Mouse (Mus musculus) urinary bladder, postnatal 14 days (tissue): ENCODE measurements around the gene Mrpl3.
A peak's percentile ranks its signal among the peaks of the same experiment; 100 is the strongest.
"Not testable (repeated sequence)": the region's sequence is repeated elsewhere in the genome, so short reads cannot be mapped to it uniquely, and the experiment has no call there.

Source experiments
- DNase-seq: peaks from one replicate; pipeline ENCODE4 v3.0.0; 2021; ENCODE audit warnings: low spot score

Gene Mrpl3

GRCm38 (mm10) chr9:105053147-105053557 is at the start of gene Mrpl3:
Gene Mrpl3 (plus strand): TSS chr9:105053239.
- peak; percentile 82 for DNase-seq

GRCm38 (mm10) chr9:105010721-105011120 is 42.3 kb upstream of the Mrpl3 start:
- no peak for DNase-seq

GRCm38 (mm10) chr9:105018186-105018585 is 34.9 kb upstream of the Mrpl3 start:
- no peak for DNase-seq

- DNase-seq = no peak
These were observed 24.7 kb upstream of the Mrpl3 start for GRCm38 (mm10) chr9:105028311-105028710.

- DNase-seq = no peak
These were observed 20.5 kb upstream of the Mrpl3 start for GRCm38 (mm10) chr9:105032572-105032971.

- DNase-seq = no peak
These were observed 19.4 kb upstream of the Mrpl3 start for GRCm38 (mm10) chr9:105033641-105034040.

- DNase-seq = no peak
These were observed 15.2 kb upstream of the Mrpl3 start for GRCm38 (mm10) chr9:105037847-105038246.

GRCm38 (mm10) chr9:105046014-105046413 is 7.0 kb upstream of the Mrpl3 start:
- DNase-seq = no peak

GRCm38 (mm10) chr9:105048351-105048750 is 4.7 kb upstream of the Mrpl3 start:
- no peak for DNase-seq

GRCm38 (mm10) chr9:105049636-105050035 is 3.4 kb upstream of the Mrpl3 start:
- no peak for DNase-seq

GRCm38 (mm10) chr9:105050257-105050656 is 2.8 kb upstream of the Mrpl3 start:
- no peak for DNase-seq

- DNase-seq = no peak
These were observed 773 bp downstream of the Mrpl3 start for GRCm38 (mm10) chr9:105053812-105054211.

GRCm38 (mm10) chr9:105069106-105069505 is 16.1 kb downstream of the Mrpl3 start:
- no peak for DNase-seq

- DNase-seq = no peak
These were observed 20.1 kb downstream of the Mrpl3 start for GRCm38 (mm10) chr9:105072991-105073748.

GRCm38 (mm10) chr9:105074851-105075250 is 21.8 kb downstream of the Mrpl3 start:
- no peak for DNase-seq

- DNase-seq = peak; percentile 64
These were observed 23.9 kb downstream of the Mrpl3 start for GRCm38 (mm10) chr9:105076756-105077424.

GRCm38 (mm10) chr9:105078460-105078859 is 25.4 kb downstream of the Mrpl3 start:
- DNase-seq = no peak

- DNase-seq = no peak
These were observed 27.2 kb downstream of the Mrpl3 start for GRCm38 (mm10) chr9:105080246-105080645.

GRCm38 (mm10) chr9:105100807-105101570 is 48.0 kb downstream of the Mrpl3 start:
- DNase-seq = no peak

- DNase-seq = no peak
These were observed 48.9 kb downstream of the Mrpl3 start for GRCm38 (mm10) chr9:105101911-105102310.

GRCm38 (mm10) chr9:105103893-105104292 is 50.9 kb downstream of the Mrpl3 start:
- DNase-seq = no peak

- not testable (repeated sequence) for DNase-seq
These were observed 72.2 kb downstream of the Mrpl3 start for GRCm38 (mm10) chr9:105125206-105125605.
